Mouse (Mus musculus) right cerebral cortex, postnatal 4 days (tissue): ENCODE measurements around the gene Rnf216.

Experiments
- DNase-seq: peaks from one replicate; pipeline ENCODE4 v3.0.0-alpha.2; 2022

Gene Rnf216

DNA sequence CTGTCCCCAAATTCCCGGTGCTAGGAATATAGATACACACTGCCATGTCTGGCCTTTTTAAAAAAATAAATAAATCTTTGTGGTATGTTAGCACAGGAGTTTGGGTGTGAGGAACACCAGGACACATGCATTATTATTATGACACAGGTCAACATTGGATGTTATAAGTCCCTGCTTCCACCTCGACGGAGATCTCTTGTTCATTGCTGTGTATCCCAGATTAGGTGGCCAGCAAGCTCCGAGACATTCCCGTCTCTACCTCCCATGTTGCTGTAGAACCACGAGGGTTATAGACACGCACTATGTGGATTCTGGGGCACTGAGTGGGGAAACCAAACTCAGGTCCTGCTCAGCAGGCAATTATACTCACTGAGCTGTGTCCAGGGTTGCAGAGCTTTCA, 17.5 kb downstream of the Rnf216 start:
- DNase-seq, result no peak

DNA sequence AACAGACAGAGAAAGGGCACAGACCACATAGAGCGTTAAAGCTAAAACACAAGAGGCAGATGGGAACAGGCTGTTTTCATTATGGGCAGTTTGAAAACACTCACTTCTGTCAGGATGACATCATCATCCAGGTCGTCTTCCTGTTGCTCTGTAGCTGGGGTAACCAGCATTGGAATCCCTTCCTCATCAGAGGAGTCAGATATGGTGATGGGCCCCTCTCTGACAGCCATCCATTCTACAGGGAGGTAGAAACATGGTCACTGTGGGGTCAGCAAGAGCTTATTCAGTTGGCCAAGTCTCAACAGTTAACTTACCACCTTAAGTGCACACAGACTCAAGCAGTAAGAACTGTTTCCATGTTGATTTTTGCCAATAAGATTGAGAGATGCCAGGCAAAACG, 19.9 kb downstream of the Rnf216 start:
- DNase-seq, result no peak

DNA sequence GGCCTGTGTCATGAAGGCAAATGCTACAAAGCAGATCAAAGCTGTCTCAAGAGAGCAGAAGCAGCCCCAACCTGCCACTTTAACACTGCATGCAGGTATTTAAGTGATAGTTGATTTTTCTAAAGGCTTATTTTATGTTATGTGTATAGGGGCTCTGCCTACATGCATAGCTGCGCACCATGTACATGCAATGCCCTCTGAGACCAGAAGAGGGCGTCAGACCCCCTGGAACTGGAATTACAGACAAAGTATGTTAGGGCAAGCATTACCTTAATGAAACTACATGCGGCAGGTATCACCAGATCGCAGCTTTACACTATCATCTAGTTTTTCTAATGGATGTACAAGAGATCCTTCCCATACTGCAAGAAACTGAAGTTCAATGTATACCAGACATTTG, 27.9 kb downstream of the Rnf216 start:
- peak; percentile 40 for DNase-seq

DNA sequence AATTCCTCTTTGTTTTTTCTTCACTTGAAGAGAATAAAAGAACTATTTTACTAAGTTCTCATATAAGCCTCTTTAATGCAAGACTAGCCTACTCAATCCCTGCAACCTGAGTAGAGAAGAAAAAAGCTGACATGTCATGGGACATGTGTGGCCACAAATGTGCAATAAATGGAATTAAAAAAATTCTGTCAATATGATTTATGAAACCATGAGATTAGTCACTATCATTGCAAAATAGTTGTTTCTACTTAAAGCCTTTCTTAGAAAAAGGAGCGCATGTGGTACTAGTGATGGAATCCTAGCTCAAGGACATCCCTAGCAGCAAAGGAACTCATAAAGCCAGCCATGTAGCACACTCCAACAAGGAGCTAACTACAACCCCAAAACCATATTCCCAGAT, 33.0 kb downstream of the Rnf216 start:
- DNase-seq, result no peak

DNA sequence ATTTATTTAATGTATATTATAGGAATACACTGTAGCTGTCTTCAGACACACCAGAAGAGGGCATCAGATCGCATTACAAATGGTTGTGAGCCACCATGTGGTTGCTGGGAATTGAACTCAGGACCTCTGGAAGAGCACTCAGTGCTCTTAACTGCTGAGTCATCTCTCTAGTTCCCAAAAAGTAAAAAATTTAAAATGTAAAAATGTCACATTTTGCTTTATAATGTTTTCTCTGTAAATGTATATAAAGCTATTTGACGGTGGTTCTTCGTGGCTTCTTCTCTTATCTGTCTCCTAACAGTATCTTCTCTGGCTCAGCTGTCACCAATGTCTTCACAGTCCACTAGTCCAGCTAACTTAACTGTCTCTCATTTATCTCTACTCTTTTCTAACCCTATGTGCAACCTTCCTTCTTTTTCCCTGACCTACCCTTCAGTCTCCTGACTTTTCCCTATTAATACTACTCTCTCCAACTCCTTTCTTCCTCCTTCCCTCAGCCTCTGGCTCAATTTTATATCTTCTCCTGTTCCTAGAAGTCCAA, 36.1 kb downstream of the Rnf216 start:
- no peak for DNase-seq

DNA sequence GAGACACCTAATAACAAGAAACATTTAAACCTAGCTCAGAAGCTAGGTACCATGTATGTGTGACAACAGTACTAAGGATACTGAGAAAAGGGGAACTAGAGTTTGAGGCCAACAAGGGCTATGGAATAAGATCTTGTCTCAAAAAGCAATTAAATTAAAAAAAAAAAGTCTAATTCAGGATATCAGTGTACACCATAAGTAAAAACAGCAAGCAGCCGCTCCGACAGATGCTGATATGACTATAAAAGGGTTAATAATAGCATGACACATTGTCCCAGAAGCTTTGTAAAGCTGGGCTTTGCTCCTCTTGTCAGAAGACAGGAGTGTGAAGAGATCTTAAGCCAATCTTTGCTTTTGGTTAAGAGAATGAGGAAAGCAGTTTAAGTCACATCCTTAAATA, 36.8 kb downstream of the Rnf216 start:
- no peak for DNase-seq

DNA sequence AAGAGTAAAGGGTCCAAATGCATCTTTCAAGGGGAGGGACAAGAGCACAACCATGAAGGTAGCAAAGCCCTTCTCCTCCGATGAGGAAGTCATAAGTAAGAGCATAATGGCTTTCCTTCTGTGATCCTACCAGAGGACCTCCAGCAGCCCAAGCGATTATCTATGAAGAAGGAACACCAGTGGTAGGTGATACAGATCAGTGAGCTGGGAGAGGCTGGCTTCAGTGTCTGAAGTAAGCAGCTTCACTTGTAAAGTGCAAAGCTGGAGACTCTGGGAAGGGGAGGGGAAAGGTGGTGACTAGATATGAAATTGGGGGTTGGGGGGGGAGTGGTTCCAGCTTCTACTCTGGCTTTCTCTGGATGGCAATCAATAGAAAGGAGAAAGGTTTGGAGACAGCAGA, 43.7 kb downstream of the Rnf216 start:
- DNase-seq, result no peak

DNA sequence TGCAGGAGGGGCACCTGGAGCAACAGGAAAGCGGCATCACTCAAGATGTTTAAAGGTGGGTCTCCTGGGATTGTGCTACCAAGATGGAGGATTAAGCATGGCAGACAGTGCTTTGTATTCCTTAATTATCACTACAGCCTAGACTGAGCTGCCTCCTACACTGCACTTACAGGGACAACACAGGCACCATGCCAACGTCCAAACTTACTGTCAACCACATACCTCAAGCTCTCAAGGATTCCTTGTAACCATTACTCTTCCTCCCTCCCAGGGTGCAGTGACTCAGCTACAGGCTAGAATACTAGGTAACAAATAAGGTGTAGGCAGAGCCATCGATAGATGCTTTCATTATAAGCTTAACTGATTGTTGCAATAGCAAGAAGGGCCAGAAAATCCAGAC, 44.4 kb downstream of the Rnf216 start:
- DNase-seq, result no peak

DNA sequence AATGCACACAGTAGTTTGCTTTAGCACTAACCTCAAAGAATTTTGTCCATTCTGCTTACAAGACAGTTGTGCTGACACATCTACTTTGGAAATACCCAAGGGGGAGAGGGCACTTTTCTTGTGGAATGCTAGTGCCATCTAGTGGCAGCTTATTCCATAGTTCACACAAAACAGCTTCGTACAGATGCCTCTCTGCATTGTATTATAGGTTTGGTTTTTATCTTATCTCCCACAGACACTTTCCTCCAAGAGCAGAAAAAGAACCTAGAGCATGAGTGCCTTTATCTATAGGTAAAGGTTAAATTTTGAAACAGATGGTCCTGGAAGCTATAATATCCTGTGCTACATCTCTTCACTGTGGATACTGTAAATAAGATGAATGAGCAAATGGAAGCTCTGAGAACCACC, 46.2 kb downstream of the Rnf216 start:
- DNase-seq, result peak; percentile 59

DNA sequence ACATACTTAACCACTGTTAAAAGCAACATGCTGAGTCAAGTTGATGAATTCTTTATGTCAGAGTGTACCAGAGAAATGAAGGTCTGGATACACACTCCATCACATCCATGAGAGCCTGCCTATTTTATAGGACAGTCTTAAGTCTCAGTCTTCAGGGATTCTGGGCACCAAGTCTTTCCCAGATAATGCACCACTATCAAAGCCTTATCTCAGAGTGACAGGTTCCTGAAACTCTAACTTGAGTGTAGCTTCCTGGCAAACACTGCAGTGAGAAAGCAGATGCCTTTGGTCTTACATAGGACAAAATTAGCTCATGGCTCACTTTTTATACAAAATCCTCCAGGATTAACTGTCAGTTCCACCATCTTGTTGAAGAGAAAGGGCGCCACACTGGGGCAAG, 46.7 kb downstream of the Rnf216 start:
- DNase-seq, result no peak

DNA sequence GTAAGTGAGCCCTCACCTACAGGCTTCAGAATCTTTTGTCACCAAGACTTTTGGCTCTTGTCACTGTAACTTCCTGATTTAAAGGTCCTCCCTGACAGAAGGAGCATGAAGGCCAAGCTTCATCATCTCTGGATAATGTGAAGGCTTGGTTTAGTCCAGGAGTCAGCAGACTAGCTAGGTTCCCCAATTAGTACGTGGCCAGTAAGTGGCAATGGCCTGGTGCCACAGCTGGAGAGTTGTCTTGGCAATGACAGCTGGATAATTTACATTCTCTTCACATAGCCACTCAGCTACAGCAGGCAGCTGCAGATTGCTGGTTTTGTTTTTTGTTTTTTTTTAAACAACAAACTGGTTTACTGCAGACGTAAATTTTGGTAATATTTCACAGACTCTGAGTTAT, 47.6 kb downstream of the Rnf216 start:
- peak; percentile 39 for DNase-seq

DNA sequence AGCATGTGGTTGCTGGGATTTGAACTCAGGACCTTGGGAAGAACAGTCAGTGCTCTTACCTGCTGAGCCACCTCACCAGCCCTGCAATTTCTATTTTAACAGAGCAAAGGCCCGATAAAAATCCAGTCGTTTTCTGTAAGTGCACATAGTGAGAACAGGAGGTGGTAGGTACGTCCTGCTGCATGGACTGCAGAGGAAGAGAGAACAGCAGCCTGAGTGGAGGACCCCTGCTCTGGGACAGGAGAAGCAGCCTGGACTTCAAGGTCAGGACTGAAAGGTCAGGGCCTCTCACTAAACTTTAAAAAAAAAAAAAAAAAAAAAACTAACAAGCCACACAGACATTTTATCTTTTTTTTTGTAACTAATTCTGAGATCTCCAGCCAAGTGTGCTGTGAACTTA, 50.5 kb downstream of the Rnf216 start:
- DNase-seq, result no peak

DNA sequence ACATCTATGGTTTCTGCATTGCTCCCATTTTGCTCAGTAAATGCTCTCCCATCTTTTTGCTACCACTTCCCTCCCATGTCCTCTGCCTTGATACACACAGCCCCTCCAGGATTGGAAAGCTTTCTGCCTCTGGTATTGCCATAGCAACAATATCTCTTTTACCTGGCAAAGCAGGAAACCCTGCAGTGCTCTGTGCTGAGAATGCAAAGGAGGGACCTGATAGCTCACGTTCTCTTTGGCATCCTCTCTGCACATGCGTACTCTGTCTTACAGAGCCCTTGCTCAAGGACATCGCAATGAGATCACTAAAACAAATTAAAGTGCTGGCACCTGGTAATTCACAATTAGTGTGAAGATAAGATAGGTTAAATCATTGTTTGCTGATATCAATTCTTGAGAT, 51.3 kb downstream of the Rnf216 start:
- no peak for DNase-seq

DNA sequence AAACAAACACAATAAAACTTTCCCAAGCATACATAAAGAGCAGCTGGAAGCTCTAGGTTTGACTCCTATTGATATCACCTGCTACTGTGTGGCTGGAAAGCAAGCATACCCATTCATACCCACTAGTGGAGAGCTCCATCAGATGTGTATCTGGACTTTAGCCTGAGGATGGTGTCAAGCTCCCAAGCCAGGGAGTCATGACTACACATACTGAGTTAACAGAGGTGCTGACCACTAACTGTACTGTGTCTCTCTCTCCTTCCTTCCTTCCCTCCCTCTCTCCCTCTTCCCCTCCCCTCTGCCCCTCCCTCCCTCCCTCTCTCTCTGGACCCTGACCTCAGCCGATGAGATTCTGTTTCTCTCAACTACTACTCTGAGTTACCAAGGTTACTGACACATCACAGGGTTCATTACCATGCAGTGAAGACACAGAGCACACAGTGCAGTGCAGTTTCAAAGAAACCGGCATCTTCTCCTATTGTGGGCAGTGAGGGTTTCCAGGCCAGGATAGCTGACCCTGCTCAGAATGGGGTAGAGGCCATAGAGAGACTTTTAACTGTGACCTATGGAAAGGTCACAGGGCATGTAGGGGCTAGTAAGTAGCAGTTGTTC, 51.9 kb downstream of the Rnf216 start:
- no peak for DNase-seq

DNA sequence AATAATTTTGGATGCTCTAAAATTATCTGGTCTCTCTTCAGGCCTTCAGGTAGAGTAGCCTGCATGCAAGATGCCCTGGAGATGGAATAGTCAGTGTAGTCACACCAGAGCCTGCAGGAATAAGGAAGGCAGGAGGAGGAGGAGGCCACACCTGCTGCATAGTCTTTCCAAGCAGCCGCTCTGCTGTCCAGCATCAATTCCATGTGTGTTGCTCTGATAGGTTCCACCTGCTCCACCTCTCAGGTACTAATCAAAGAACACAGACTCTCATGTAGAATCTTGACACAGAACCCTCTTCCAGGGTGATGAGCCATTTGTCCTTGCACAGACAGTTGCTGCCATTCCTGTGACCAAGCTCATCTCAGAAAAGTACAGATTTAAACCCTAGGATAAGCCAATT, 52.8 kb downstream of the Rnf216 start:
- no peak for DNase-seq

DNA sequence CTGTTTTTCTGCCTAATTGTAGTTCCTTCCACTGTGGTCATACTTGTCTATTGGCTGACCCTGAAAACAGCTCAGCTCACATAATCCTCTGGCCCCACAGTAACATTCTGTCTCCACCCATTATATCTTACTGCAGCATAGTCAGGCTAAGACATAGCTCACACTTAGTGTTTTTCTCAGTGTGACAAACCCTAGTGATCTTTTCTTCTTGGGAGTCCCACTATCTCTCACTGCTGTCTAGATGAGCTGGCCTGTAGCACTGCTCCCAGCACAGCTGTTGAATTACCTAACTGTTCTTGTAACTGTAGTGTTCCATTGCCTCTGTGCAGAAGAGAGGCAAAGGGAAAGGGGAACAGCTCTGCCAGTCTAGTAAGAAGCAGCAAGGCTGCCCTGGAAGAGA, 53.6 kb downstream of the Rnf216 start:
- no peak for DNase-seq

DNA sequence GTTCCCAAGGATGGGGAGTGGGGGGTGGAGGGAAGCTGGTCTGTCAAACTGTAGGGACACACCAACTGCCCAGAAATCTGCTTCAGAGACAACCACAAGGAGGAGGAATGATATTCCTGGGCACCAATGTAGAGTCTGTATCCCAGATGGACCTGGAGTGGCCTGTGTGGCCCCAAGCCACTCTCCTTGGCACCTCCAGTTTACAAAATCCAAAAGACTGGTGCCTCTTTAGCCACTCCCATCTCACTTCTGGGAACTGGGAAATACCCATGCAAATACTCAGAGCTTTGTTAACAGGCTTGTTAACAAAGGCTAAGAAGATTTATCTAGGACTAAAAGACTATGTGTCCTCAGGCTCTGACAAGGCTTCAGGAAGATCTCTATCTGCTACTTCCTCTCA, 54.1 kb downstream of the Rnf216 start:
- DNase-seq, result no peak

DNA sequence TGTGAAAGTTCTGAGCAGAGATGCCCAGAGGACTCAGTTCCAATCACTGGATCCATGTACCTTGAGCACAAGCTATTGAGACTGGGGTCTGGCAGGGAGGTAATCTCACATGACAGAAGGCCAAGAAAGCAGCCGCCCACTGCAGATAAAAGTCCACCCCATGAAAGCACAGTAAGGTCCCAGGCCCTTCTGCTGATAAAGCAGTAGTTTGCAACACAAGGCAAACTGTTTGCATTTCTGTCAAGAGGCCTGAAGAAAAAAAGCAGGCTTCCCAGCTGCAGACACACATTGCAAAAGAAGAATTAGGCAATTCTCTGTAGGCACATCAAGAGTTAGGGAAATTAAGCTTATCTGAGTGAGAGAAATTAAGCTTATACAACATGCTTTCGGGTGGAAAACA, 54.6 kb downstream of the Rnf216 start:
- no peak for DNase-seq

DNA sequence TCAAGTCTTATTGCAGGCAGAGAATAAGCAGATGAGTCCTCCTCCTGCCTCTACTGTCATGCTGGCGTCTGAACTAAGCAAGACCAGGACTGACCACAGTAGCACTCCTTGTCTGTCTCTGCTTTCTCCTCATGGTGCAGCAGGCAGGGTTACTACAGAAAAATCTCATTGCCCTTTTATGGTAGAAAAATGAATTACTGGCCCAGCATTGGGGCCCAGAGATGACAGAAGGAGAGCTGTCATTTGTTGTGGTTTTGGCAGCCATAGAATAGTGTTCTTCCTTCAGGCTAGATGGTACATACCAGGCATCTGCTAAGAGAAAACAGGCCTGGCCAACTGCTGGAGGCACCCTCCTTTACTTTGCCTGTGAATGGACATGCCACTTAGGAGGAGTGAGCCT, 55.0 kb downstream of the Rnf216 start:
- DNase-seq, result no peak

DNA sequence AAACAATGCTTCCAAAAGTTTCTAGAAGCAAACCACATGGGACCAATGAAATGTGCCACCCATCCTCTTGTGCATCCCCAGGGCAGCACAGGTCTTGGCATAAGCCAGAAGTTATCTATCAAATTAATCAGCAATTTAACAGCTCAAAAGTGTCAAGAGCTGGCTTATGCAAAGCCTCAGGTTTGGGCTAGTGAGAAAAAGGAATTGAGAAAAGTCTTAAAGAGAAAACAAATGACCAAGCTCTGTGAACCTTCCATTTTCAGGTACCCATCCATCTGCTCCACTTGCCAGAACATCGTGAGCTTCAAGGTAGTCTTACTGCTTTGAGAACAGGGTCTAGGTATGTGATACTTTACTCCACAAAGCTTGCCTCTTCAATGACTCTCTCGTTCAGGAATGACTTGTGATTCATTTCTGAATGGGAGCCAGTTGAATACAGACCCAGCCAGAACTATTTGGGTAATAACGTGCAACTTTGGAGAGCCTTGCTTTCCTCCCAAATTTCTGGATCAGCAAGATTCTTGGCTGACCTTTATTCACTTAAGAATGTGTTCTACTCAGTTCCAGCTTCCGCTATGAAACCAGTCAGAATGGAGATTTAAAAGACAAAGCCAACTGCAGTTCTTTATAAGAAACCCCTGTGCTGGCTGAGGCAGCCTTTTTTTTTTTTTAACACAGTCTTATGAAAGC, 56.5 kb downstream of the Rnf216 start:
- DNase-seq, result no peak

DNA sequence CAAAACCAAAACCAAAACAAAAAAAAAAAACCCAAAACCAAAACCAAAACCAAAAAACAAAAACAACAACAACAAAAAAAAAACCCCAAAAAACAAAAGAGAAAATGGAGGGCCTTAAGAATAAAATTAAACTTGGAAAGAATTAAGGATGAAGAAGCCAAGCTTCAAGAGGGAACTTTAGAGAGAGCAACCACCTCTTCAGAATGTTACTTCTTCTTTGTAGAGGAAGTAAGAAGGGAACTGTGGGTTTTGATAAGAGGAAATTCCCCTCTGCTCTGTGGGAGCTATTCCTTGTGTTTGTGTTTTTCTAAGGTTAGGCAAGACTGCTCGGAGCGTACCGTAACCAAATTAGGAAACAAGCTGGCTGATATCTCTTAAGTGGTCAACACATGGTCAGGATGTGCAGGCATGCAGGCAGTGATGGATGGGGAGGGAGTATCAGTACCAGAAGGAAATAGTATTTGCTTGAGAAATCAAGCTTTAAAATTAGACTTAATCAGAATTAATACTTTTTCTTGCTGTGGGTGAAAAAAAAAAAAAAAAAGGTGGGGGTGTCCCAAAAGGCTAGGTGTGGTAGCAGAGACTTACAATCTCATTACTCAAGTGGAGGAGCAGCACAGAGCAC, 57.2 kb downstream of the Rnf216 start:
- DNase-seq, result no peak

DNA sequence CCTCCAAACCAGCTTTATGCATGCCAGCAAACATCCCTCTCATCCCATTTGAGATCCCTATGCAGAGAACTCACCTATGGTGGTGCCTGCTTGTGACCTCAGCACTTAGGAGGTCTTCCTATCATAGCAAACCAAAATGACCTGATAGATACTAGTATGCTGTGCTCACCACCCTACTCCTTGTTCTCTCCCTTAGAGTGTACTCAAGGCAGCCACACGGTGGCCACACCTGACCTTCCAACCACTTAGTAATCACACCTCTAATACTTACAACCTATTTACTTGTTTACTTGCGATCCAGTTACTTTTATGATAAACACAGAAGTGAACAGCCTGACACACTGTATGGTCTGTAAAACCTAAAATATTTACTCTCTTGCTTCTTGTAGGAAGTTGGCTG, 58.1 kb downstream of the Rnf216 start:
- no peak for DNase-seq

DNA sequence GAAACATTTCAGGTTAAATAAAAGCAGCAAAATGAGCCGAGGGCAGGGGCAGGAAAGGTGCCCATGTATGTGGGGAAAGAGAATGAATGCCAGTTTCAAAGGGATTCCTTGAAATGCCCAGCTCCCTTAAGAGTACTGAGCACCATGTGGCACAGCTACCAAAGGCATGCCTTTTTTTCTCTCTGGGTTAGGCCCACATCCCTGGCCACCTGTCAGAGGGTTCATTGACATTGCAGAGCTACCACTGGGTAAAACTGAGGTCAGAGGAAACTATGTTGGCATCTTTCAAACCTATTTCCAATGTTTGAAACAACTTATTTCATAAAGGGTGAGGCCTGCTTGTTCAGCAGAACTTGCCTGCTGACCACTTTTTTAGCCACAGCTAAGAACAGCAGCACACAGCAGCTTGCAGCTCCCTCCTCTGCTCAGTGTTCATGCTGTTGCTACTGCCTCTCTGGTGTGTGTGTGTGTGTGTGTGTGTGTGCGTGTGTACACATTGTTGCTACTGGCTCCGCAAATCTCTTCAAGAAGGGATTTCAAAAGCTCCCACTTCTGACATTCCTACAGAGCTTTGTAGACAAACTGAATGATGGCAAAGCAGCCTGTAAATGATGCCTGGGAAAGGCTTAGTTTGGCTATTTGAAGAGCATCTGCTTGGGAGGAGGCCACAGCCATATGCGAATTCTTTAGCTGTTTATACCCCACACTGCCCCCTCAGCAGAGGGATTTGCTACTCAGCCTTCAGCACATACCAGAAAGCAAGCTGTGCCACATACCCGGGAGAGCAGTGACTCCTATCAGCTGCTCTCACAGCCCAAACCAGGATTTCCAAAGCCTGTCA, 59.4 kb downstream of the Rnf216 start:
- DNase-seq, result peak; percentile 22

DNA sequence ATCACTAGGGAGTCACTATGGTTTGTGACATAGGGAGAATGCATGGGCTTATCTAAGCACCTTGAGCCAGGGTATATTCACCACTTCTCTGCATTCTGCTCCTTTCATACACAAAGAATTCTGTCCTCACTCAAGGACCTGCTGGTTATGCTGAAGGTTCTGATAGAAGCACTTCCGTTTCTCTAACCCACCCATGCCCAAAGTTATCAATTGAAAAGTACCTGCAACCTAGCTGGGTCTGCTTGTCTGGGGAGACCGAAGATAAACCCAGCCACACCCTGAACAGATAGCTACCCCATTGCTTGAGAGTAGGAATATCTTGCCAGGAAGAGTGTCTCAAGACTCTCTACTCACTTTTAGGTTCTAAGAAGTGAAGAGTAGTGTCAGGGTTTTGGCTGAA, 60.1 kb downstream of the Rnf216 start:
- DNase-seq, result no peak
